Mouse (Mus musculus) forebrain, postnatal 0 days (tissue): ENCODE results near the gene Tnik. TPM values are rescaled to one million over a fixed set of nuclear protein-coding genes. Genes with fewer than 3 reads are reported as not detected.

Experiments
- ATAC-seq: fragments of 200-750 bp; cut with Nextera tagmentation; 2 replicates; pipeline ENCODE4 v1.8.0; 2017; ENCODE audit warnings: mild to moderate bottlenecking, moderate library complexity
- DNase-seq: peaks from one replicate; pipeline ENCODE4 v3.0.0-alpha.2; 2015
- H3K27ac ChIP-seq: fragments of 300-500 bp; sonication (generic); 2 replicates; pipeline ENCODE4 v1.5.1; 2014; ENCODE audit warnings: low read depth, mild to moderate bottlenecking, antibody characterized with exemption, low read length, moderate library complexity, mixed read lengths
- H3K27me3 ChIP-seq: fragments of 300-500 bp; sonication (generic); 2 replicates; pipeline ENCODE4 v1.6.1; 2014; ENCODE audit warnings: mild to moderate bottlenecking, low read length, mixed read lengths; ENCODE audit not compliant: insufficient read depth
- H3K36me3 ChIP-seq: fragments of 300-500 bp; sonication (generic); 2 replicates; pipeline ENCODE4 v1.6.1; 2014; ENCODE audit warnings: mild to moderate bottlenecking, moderate library complexity; ENCODE audit not compliant: insufficient read depth
- H3K4me1 ChIP-seq: fragments of 300-500 bp; sonication (generic); 2 replicates; pipeline ENCODE4 v1.6.1; 2014; ENCODE audit warnings: antibody characterized with exemption; ENCODE audit not compliant: insufficient read depth
- H3K4me2 ChIP-seq: fragments of 300-500 bp; sonication (generic); 2 replicates; pipeline ENCODE4 v1.6.1; 2014; ENCODE audit warnings: low read depth, mild to moderate bottlenecking, moderate library complexity
- H3K4me3 ChIP-seq: fragments of 300-500 bp; sonication (generic); 2 replicates; pipeline ENCODE4 v1.5.1; 2014; ENCODE audit warnings: low read depth, low read length, mixed read lengths
- H3K9ac ChIP-seq: fragments of 300-500 bp; sonication (generic); 2 replicates; pipeline ENCODE4 v1.6.1; 2014; ENCODE audit warnings: mild to moderate bottlenecking
- H3K9me3 ChIP-seq: fragments of 300-500 bp; sonication (generic); 2 replicates; pipeline ENCODE4 v1.6.1; 2016; ENCODE audit warnings: low read length
- CTCF ChIP-seq: sonication (generic); IDR thresholded peaks from 2 replicates; pipeline ENCODE4 v1.5.1; 2016; ENCODE audit warnings: antibody characterized with exemption, control low read depth, low read depth
- WGBS: fragments of 180-500 bp; shearing (Covaris S2); extraction: QIAGEN DNeasy Blood & Tissue Kit; methylation state at CpG from one replicate; pipeline ENCODE4 v1.1.7; 2014; 5-methylcytosine and 5-hydroxymethylcytosine counted together
- polyA plus RNA-seq: library from polyadenylated mRNA; unstranded; fragments of >200 nt; fragmentation: Nextera tagmentation; extraction: Ambion mirVana; gene quantifications from 2 replicates; pipeline ENCODE4 v1.2.1, GENCODE M21; 2015
- total RNA-seq: library from RNA; depleted of rRNA; stranded (reverse); fragments of >200 nt; gene quantifications from 2 replicates; pipeline ENCODE4 v1.2.3, GENCODE M21; 2014

Tnik gene
- total and polyA plus RNA-seq, 2 experiments from 2014 or later, result 43.0 to 125 TPM

DNA sequence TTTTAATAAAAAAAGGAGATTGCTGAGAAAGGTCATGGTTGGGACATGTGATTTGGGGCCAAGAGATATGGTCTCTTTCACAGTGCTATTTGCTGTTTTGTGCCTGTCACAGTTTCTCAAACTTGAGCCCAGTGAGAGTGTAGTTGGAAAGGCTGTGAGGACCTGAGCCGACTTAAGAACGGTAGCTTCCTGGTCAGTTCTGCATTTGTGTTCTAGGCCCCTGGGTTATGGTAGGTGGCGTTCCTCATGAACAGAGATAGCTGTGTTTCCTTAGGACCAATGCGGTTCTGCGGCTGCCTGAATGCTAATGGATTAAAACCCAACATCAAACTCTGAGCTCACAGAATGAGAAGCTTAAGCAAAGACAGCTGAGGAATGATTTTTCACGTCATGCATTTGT lies 98.0 kb downstream of the Tnik start:
- no peak overlapping the region for H3K9ac ChIP-seq
- H3K4me1 ChIP-seq, result no peaks in the 10 kb centered on the region
- H3K27ac ChIP-seq, result no peak overlapping the region
- no peak overlapping the region for H3K4me3 ChIP-seq
- H3K36me3 ChIP-seq, result peaks cover 9% of the 10 kb centered on the region; the same call in 1 of the 2 replicates
- WGBS, result 92% methylated on average over 6 of the region's 6 CpGs
- no peaks in the 10 kb centered on the region for H3K9me3 ChIP-seq
- H3K4me2 ChIP-seq, result no peak overlapping the region
- DNase-seq, result no peak
- H3K27me3 ChIP-seq, result no peaks in the 10 kb centered on the region
- TF ChIP-seq CTCF, result no peak
- no peak for ATAC-seq

DNA sequence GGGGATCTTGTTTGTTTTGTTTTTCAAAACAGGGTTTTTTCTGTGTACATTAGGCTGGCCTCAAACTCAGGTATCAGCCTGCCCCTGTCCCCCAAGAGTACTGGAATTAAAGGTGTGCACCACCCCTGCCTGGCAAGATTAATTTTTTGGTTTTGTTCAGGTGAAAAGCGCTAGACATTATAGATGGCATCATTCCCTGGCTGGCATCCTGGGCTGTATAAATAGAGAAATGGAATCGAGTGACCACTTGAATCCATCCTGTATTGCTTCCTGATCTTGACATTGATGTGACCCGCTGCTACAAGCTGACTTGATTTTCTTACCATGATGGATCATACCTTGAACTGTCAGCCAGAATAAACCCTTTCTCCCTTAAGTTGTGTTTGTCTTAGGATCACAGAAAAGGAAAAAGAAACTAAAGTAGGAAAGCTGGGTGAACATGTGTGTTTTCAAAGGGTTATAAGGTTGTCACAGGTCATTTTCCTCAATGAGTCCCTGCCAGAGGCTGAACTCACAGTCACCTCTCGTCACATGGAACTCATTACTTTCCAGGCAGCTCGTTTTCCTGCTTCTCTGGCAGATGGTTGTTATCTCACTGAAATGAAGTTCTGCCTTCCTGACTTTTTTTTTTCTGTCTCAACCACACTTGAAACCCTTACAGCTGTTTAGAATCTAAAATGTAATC lies 100.6 kb downstream of the Tnik start:
- Histone ChIP-seq H3K27me3 (no peaks in the 10 kb centered on the region), H3K4me1 (no peaks in the 10 kb centered on the region), H3K9ac (no peak overlapping the region), H3K27ac (no peak overlapping the region), H3K9me3 (no peaks in the 10 kb centered on the region), H3K4me2 (no peak overlapping the region), H3K4me3 (no peak overlapping the region), H3K36me3 (peaks cover 9% of the 10 kb centered on the region; the same call in 1 of the 2 replicates)
- ATAC-seq (no peak), DNase-seq (no peak)
- 76% methylated on average over 5 of the region's 5 CpGs for WGBS
- no peak for TF ChIP-seq CTCF

DNA sequence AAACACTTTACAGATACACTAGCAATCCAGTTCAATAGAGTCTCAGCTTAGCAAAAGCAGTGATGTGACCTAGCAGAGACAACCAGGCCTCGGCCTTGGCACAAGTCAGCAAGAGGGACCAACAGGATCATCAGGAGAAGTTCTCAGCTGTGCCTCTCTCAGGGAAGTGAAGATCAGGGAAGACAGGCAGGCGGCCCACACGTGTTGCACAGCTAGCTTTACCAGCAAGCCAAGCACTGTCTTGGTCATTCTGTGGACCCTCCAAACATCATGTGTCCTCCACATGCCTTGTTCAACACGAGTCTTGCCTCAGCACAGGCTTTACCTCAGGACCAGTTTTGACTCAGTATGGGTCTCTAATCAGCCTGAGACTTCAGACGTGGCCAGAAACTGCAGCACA lies 105.7 kb downstream of the Tnik start:
- 84% methylated on average over 5 of the region's 5 CpGs for WGBS
- no peak overlapping the region for H3K9ac ChIP-seq

DNA sequence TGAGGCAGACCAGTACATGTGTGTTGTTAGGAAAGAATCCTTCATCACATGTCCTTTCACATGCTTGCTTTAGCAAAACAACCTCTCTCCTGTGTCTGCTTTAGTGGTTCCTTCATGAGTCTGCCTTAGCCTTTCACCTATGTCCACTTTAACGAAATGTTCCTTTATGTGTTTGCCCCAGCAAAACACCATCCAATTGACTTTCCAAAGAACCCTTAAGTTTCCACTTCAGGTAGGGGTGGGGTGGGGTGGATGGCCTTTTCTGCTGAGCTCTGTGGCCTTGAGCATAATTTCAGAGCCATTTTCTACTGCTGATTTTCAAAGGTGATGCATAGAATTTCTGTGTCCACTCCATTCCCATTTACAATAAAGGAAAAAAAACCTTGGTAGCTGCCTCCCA lies 106.3 kb downstream of the Tnik start:
- 88% methylated on average over 1 of the region's 1 CpGs for WGBS
- H3K36me3 ChIP-seq, result no peaks in the 10 kb centered on the region
- no peaks in the 10 kb centered on the region for H3K27me3 ChIP-seq
- ATAC-seq, result no peak
- no peak overlapping the region for H3K4me3 ChIP-seq
- H3K9me3 ChIP-seq, result no peaks in the 10 kb centered on the region
- H3K27ac ChIP-seq, result no peak overlapping the region
- H3K4me1 ChIP-seq, result no peaks in the 10 kb centered on the region
- H3K9ac ChIP-seq, result no peak overlapping the region
- DNase-seq, result no peak
- TF ChIP-seq CTCF, result no peak
- H3K4me2 ChIP-seq, result no peak overlapping the region

More for the DNA sequence above, 105.7 kb downstream of the Tnik start:
- DNase-seq (no peak), ATAC-seq (no peak)
- H3K4me2 ChIP-seq, result no peak overlapping the region
- no peaks in the 10 kb centered on the region for H3K9me3 ChIP-seq
- no peak overlapping the region for H3K4me3 ChIP-seq
- no peaks in the 10 kb centered on the region for H3K4me1 ChIP-seq
- no peaks in the 10 kb centered on the region for H3K27me3 ChIP-seq
- no peak overlapping the region for H3K27ac ChIP-seq
- H3K36me3 ChIP-seq, result no peaks in the 10 kb centered on the region
- TF ChIP-seq CTCF, result no peak

DNA sequence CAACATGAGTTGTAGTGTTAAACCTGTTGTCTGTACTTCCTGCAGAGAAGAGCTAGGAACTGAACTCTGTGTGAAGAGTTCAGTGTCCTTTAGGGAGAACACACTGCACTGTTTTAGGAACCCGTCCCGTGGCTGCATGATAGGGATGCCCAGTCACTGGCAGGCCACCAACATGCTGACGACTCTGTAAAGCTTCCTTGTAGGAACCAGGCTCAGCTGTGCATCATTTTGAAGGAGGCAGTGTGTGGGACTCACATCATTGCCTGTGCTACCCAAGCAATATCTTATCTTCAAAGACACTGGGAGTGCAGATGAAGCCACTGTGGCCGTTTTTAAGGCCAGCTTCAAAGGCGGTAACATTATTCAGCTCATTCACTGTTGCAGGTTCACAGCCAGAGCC lies 106.7 kb downstream of the Tnik start:
- TF ChIP-seq CTCF, result no peak
- no peak for DNase-seq
- no peaks in the 10 kb centered on the region for H3K9me3 ChIP-seq
- ATAC-seq, result no peak
- H3K36me3 ChIP-seq, result no peaks in the 10 kb centered on the region
- H3K4me1 ChIP-seq, result no peaks in the 10 kb centered on the region
- no peak overlapping the region for H3K9ac ChIP-seq
- no peak overlapping the region for H3K27ac ChIP-seq
- H3K4me3 ChIP-seq, result no peak overlapping the region
- 64% methylated on average over 5 of the region's 5 CpGs for WGBS
- no peaks in the 10 kb centered on the region for H3K27me3 ChIP-seq
- no peak overlapping the region for H3K4me2 ChIP-seq

DNA sequence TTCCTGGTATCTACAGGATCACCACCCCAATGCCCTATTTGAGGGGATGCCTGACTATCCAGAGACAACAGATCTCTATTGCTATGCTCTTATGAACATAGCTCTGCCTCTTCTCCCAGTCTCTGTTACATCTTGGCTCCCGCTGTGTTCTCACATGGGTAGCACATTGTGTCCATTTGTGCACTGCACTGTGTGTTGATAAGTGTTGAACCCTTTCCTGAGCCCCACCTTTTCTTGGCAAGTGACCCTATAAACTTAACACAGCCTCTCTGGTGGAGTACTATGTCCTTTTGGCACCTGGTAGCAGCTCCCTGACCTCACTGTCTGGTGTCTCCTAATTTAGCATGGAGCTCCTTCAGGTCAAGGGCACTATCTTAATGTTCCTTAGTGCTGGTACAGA lies 108.6 kb downstream of the Tnik start:
- ATAC-seq, result no peak
- no peaks in the 10 kb centered on the region for H3K27me3 ChIP-seq
- H3K4me2 ChIP-seq, result no peak overlapping the region
- TF ChIP-seq CTCF, result no peak
- no peaks in the 10 kb centered on the region for H3K9me3 ChIP-seq
- WGBS, result 97% methylated on average over 1 of the region's 1 CpGs
- DNase-seq, result no peak
- no peaks in the 10 kb centered on the region for H3K36me3 ChIP-seq
- no peaks in the 10 kb centered on the region for H3K4me1 ChIP-seq
- H3K4me3 ChIP-seq, result no peak overlapping the region
- H3K9ac ChIP-seq, result no peak overlapping the region
- H3K27ac ChIP-seq, result no peak overlapping the region

DNA sequence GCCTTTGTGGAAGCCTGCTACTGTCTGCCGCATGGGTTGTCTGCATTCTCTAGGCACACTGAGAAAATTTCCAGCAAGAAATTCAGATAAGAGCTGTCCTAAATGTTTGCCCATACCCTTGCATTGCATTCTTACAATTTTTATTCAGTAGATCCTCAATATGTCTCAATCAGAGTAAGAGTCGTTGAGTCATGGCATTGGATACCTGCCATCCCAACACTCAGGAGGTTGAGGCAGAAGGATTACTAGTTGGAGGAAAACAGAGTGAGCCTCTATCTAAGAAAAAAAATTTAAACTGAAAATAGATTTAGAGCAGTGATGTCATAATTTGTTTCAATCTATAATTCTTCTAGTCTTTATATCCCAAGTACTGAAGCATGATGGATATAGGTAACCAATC lies 109.4 kb downstream of the Tnik start:
- no peaks in the 10 kb centered on the region for H3K27me3 ChIP-seq
- H3K4me3 ChIP-seq, result no peak overlapping the region
- no peak overlapping the region for H3K4me2 ChIP-seq
- H3K36me3 ChIP-seq, result no peaks in the 10 kb centered on the region
- no peak overlapping the region for H3K27ac ChIP-seq
- WGBS, result 82% methylated on average over 2 of the region's 2 CpGs
- DNase-seq (no peak), ATAC-seq (no peak)
- H3K9me3 ChIP-seq, result no peaks in the 10 kb centered on the region
- H3K9ac ChIP-seq, result no peak overlapping the region
- no peak for TF ChIP-seq CTCF
- no peaks in the 10 kb centered on the region for H3K4me1 ChIP-seq
